Mouse (Mus musculus) layer of hippocampus, adult 9-10 months (tissue): ENCODE measurements around the gene Wrb.

ENCODE experiments used
- DNase-seq: peaks from one replicate; pipeline ENCODE4 v3.0.0; 2022; ENCODE audit warnings: low spot score

Wrb gene

DNA sequence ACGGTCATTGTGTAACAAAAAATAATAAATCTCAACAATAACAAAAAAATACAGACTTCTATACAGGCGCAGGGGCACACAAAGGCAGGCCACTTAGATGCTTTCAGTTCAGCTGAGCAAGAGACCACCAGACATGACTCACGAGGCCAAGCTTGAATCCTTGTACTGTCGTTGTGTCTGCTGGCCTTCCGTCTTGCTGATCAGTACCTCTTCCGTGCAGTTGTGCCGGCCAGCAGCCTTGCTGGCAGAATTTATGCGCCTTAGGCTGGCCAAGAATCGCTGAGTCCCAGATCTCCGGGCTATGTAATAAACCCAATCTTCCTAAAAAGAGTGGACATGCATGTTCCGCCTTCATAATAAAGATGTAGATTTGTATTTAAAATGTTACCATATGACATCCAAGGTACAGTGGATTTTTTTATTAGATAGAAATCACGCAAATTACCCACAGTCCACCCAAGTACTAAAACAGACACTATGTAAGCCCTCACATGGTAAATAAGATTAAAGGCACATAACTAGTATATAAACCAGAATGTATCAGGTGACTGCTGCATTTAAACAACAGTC is 13.4 kb downstream of the Wrb start:
- no peak for DNase-seq

DNA sequence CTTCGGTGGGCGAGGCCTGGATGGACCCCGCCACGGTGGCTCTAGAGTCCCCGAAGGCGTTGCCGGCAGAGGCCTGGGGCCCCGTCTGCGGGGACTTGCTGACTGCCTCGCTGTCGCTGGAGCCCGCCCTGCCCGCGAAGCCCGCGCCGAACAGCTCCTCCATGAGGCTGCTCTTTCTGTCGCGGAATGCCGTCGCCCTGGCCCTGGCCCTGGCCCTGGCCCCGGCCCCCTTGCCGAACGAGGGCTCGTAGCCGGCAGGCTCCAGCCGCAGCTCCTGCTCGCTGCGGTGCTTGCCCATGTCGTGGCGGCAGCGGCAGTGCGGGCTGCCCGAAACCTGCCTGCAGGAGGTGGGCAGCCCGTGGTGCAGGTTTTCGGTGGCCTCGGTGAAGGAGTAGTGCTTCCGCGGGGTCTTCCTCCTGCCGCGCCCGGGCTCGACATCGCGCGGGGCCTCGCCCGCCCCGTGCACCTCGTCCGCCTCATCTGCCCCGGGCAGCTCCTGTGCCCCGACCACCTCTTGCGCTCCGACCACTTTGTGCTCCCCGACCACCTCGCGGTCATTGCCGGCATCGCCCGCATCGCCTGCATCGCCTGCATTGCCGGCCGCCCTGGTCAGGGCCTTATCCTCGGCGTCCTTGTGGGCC is 14.0 kb downstream of the Wrb start:
- no peak for DNase-seq

DNA sequence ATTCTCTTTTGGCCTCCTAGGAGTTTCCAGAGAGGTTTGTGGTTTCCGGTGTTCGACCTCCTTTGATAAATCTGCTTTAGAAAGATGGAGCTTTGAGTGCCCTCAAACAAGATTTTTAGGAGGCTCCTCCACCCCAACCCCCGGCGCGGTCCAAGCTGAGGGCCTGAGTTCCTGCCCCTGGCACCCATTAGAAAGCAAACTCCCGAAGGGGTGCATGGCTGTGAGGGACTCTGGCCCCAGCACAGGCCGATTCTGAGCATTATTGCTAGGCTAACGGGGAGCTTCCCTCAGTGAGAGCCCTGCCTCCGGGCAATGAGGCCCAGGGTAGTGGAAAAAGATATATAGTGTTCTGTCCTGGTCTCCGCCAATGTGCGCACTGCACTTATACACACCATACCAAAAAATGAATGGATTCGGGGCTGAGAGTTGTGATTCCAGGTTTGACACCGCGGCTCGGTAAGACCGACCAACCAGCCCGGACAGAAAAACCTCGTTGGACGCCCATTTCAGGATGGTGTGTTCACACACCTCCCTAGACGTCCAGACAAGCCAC is 14.7 kb downstream of the Wrb start:
- DNase-seq = no peak

DNA sequence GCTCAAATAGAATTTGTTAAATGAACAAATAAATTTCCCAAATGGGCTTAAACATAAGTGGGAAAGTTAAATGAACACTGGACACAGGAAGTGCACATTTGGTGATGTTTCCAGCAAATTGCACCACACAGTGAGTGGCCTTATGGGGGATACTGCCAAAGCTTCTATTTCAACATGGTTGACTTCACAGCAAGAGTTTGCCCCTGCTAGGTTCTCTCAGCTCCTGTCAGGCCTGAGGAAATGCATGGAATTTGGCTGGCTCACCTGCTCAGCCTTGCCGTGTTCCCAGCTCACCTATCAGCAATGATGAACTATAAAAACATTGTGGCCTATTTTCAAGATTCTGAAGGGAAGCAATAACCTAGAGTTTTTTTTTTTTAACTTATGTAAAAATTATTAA is 15.7 kb downstream of the Wrb start:
- DNase-seq = no peak

DNA sequence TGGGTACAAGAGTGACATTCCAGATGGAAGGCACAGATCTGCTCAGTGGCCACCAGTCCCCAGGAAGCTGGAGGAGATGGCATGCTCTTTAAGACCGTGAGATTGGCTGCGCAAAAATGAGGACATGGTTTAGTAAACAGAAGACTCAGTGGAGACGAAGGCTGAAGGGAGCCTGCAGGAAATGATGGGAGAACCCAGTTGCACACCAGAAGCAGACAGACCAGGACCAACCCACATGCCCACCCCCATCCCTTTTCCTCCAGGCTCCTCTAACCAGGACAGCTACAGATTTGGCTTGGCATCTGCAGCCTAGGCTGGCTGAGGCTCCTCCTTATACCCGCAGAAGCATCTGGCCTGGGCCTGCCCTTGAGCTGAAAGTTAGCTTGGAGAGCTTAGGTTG is 16.1 kb downstream of the Wrb start:
- no peak for DNase-seq

DNA sequence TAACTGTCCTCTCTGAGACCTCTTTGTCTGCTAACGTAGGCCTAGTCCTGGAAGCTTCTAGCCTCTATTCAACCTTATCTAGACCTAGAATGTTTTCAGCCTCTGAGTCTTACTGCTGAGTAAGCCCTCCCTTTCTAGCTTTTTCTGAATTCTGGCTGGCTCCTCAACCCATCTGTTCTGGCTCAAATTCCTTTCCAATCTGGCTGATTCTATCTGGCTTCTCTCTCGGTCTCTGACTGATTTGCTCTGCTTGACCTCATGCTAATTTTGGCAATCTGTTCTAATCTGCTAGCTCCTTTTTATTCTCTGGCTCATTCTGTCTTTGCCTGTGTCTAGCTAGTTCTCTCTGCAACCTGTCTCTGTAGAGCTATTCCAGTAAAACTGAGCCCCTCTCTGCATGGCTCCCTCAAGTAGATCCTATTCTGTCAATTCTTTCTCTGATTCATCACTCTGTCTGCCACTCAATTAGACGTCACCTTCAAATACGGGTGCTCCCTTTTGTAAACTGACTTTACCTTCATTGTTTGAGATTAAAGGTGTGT is 20.6 kb downstream of the Wrb start:
- DNase-seq = no peak

DNA sequence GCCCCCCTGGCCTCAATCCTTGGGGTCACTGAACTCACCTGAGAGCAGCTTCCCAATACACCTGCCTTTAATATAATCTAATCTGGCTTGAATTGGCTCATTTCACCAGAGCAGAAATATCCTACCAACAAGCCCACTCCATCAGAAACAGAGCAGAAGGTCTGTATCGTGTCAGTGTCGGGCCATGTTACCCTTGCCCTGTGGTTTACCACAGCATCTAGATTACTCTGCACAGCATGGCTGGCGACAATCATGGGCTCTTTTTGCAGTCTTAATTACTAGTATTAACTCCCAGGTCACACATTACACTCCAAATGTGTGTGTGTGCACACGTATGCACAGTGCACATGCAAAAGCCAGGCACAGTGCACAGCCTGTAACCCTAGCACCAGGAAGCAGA is 23.6 kb downstream of the Wrb start:
- DNase-seq = no peak

DNA sequence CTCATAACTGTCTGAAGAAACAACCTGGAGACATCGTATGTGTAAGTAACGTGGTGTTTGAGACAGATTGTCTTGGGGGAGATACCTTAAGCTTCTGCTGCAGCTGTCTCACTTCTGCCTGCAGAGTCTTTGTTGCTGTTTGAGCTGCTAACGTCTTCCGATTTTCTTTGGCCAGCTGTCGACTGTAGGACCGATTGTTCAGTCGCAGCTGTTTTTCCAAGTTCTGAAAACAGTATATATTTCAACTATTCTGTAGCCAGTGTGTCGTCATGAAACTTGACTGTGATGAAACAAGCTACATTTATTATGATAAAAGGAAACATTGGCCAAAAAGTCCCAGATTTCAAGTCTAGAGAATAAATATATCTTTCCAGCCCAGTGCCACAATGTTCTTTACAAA is 28.4 kb downstream of the Wrb start:
- DNase-seq = no peak

DNA sequence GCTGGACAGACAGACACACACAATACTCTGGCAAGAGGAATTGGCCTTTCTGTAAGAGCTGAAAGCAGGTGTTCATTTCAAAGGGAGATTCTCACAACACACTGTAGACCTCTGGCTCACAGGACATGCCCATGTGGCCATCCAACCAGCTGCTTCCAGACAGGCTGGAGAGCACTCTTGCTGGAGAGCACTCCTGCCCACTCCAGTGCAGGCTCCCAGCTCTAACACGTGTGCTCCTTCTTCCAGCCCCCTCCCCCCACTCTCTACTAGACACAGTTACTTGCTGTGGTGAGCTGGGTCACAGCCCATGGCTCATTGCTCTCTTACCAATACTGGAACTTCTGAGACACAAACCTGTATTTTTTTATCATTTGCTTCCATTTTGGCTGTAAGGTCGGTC is 30.2 kb downstream of the Wrb start:
- no peak for DNase-seq

DNA sequence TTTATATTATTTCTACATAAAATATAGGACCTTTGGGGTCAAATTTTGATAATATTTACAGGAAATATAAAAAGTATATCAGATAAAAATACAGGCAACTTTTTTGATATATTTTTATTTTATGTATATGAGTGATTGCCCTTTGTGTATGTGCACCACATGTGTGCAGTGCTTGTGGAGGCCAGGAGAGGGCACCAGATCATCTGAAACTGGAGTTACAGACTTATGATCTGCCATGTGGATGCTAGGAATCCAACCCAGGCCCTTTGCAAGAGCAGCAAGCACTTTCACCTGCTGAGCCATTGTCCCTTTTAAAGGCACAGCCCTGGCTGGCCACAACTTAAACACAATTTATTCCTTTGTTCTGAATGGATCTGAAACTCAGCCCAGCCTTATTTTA is 33.9 kb downstream of the Wrb start:
- no peak for DNase-seq

DNA sequence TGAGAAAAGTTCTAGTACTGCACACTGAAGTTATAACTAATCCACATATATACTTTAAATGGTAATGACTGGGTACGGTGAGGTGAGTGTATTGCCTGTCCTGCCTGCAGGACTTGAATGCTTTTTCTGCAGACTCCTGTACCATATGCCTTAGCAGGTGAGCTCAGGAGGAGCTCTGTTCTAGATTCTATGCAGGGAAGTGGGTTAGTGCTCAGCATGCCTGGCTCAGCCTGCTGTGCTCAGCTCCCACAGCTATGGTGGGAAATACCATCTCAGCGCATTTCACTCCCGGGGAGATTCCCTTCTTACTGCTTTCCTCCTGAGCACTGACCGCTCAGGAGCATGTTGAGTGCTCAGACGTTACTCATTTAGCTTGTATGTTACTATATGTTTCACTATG is 42.4 kb downstream of the Wrb start:
- no peak for DNase-seq

DNA sequence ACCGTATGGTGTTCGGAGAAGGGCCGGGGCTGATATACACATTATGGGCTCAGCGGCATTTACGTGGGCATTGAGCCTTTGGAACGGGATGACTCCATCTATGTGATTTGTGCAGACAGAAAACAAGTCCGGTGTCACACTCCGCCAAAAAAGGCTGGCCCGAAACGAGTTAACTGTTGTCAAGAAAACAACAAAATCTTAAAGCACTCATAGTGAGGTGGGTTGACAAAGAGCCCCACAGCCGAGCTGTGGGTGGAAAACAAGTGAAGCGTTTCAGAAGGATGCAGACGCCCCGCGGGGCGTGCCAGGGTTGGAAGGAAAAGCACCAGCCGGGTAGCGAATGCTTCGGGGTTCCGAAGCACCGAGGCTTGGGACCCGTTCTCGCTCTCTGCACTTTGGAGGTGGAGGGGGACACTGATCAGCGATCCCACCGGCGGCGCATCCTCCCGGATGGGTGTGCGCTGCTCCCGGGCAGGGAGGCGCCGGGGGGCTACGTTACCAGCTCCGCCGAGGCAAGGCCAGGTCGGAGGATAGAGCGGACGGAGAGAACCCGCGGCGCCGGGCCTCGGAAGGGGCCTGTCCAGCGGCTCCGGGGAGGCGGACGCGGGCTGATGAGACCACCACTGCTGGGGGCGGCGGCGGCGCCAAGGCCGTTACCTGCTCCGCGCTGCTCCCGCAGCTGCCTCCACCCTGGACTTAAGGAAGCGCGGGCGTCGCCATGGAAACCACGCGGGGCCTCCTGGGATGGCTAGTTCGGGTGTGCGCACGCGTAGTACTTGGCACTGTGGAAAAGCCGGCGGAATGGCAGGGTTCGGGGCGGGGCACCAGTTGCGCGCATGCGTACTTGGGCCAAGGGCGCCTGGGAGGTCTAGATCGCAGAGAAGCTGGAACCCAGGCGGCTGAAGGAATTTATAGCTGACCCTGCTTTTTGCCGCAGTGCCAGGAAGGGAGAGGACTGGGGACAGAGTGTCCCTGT is 46.6 kb downstream of the Wrb start, which contains the start of gene Lca5l:
Gene Lca5l (minus strand): TSS at position 741 of the 976 bp plus-strand sequence.
- peak; percentile 97 for DNase-seq

DNA sequence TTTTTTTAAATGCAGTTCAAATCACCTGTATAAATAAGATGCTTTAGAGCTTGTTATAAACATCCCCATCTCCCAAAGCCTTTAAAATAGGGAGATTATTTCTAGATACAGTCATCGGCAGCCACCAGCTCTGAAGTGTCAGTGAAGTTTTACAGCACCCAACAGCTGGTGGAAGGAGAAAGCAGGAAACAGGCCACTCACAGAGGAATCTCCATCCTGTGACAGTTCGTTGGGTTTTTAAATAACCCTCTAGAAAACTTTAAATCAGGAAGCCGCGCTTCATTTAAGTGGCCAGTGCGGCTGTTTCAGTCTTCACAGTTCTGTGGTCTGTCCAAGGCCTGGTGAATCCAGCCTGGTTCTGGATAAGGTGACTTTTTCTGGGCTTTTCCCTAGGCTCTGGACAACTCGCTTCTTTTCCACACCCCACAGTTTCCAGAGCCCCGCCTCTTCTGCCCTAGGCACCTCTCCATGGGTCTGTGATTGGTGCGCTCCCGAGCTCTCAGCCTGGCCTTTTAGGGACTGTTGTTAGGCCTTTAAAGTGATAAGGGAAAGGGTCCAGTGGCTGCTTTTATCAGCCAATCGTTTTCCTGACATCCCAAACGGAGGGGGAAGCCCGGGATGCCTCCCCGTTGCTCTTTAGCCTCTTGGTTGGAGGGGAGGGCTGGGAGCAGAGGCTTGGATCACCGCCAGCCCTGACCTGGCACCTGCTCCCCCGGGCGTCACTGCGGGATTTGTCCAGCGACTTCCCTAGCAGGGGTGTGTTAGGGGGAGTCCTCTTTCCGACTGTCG is 54.9 kb downstream of the Wrb start, which contains the start of gene Sh3bgr:
Gene Sh3bgr (plus strand): TSS at position 538 of the 789 bp plus-strand sequence.
- no peak for DNase-seq

DNA sequence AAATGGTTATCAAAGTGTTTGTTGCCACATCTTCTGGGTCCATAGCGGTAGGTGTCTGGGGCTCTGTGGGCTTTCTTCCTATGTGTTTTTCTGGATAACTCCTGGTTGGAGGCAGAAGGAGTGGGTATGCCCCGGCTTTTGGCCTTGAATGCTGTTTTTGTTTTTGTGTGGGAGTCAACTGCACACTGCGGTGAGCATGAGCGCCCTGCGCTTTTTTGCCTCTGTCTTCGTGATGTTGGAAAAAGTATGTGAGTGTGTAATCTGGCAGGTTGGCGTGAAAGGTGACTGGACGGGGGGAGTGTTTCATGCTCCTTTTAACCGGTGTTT is 55.5 kb downstream of the Wrb start:
- DNase-seq = no peak

DNA sequence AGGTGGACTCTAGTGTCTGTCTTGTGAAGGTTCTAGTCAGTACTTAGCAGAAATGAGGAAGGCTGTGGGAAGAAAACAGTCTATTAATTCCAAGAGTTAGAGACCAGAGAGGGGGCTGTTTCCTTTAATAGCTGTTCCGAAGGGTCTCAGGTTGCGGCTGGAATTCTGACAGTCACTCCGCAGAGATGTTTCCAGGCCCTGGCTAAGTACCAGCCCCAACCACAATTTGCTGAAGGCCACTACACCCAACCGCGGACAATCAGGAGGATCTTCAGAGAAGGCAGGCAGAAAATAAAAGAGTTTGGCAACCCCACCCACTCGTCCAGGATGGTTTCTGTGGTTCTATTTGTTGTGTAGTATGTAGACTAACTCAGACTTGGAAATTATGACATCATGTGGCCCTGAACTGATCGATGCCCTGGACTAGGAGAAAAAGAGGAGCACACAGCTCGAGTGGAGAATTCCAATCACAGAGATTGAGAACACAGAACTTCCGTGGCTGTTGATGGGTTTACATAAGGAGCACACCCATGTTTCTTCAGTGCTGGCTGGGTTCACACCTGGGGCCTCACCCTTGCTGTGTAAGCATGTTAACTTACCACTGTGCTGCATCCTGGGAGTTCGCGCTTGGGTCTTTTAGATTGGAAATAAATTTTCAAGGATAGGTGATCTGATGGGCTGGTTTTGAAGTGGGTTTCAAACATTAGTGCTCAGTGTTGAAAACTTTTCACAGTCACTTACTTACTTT is 56.5 kb downstream of the Wrb start:
- DNase-seq = no peak
